Mouse (Mus musculus) gastrocnemius, postnatal 14 days (tissue): ENCODE results near the gene Mettl13. TPM values are rescaled to one million over a fixed set of nuclear protein-coding genes. Genes with fewer than 3 reads are reported as not detected.
A peak's percentile ranks its signal among the peaks of the same experiment; 100 is the strongest.

Experiments used
- DNase-seq: peaks from one replicate; pipeline ENCODE4 v3.0.0; 2021; ENCODE audit warnings: mixed read lengths
- intact Hi-C: fragments of 180-260 bp; cut with DNase I; formaldehyde crosslinking; loops from one replicate; pipeline ENCODE4 v1.15.1; 2025; ENCODE audit warnings: low total_unique reads
- total RNA-seq, 2 experiments: library from RNA; stranded (reverse); gene quantifications; 2 replicates each; pipeline ENCODE4 v1.2.3; 2021

The Mettl13 gene
- total RNA-seq, 2 experiments from 2014 or later = 6.0 TPM

DNA sequence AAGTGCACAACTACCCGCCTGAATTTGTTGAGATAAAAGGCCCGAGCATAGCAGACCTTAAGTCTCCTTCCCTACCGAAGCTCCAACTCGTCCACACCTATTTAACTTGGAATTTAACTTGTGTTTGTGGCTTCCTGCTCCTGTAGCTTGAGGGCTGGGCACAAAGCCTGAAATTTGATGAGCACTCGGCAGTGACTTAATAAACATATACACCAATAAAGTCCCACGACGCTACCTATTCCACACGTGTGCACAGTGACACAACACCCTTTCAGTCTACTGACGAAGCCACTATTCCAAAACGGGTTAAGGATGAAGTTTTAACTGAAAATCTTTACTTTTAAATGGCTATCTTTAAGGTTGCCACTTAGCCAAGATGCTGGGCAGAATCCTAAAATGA lies 744 bp downstream of the Mettl13 start:
- DNase-seq = no peak
- intact Hi-C loops = no loop called here

DNA sequence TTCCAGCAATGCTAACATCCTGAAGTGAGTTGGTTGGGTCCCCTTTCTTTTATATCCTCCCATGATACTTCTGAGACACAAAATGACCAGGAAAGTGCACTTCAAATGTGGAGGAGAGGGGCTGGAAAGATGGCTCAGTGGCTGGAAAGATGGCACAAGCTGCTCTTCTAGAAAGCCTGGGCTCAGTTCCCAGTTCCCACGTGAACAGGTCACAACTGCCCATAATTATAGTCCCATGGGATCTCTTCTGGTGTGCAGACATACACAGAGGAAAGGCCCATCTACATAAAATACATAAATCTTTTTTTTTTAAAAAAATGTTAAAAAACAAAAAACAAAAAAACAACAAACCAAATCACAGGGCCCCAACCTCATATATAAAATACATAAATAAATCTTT lies 5.1 kb downstream of the Mettl13 start:
- no peak for DNase-seq
- intact Hi-C loops = no loop called here

DNA sequence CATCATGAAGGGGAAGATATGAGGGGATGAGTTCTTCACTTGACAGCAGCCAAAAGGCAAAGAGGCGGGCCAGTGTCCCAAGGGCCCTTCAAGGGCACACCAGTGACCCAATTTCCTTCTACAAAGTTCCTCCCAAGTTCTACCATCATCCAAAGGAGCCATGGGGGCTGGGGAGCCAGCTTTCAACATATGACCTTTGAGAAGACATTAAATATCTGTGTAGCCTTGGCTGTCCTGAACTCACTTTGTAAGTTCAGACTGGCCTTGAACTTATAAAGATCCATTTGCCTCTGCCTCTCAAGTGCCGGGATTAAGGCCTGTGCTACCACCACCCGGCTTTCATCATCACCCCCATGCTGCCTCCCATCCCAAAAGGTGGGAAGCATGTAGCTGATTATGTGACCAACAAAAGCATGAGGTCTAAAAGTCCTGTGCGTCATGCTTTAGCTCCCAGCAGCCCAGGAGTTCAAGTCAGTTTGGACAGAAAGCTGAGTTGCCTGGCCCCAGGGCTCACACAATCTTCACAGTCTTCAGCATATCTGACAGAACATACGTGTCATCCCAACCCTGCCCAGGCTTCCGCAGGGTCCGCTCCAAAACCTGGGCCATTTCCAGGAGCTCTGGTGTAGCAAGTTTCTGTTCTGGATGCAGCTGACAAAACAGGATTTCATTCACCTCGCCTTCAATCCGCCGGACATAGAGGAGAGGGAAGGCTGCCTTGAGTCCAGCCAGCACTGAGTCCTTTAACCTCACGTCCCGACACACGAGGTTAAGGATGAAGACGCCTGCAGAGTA lies 14.4 kb downstream of the Mettl13 start:
- no peak for DNase-seq
- intact Hi-C loops = loop anchor here (10.0 kb wide), 1 partner anchor 169 kb away; no protein-coding TSS in a partner anchor

DNA sequence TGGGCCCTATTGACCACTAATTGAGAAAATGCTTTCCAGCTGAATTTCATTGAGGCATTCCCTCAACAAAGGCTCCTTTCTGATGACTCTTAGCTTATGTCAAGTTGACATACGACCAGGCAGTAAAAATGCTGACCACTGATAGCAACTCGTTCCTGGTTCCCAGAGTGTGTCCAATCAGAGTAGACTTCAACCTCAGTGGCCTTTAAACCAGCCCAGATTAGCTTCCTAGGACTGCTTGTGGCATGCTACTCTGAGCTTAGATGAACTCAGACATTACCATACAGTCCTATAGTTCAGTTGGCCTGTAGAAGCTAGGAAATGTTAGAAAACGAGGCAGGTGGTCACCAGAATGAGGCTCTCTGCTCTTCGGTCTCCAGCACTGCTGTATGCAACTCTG lies 16.0 kb downstream of the Mettl13 start:
- intact Hi-C loops = loop anchor here (10.0 kb wide), 1 partner anchor 168 kb away; no protein-coding TSS in a partner anchor
- DNase-seq = no peak

DNA sequence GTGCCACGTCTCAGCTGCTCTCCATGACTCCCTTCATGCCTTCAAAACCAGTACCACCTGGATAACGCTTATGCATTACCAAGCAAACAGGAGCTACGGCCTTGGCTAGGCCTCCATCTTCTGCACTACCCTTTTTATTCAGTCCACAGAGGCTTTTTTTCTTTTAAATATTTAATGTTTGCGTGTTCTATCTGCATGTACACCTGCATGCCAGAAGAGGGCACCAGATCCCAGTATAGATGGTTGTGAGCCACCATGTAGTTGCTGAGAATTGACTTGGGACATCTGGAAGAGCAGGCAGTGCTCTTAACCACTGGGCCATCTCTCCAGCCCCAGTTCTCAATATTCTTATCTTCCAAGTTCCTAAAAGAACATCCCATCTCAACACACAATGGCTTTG lies 16.8 kb downstream of the Mettl13 start:
- intact Hi-C loops = loop anchor here (10.0 kb wide), 1 partner anchor 167 kb away; no protein-coding TSS in a partner anchor

DNA sequence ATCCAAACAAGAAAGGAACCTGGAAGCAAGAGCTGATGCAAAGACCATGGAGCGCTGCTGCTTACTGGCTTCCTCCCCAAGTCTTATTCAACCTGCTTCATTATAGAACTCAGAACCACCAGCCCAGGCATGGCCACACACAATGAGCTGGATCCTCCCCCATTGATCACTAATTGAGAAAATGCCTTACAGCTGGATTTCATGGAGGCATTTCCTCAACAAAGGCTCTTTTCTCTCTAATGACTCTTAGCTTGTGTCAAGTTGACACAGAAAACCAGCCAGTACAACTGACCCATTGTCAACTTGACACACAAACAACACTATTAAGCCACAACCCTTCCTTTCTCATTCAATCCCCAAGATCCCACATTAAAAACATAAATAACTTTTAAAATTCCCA lies 17.7 kb downstream of the Mettl13 start:
- no peak for DNase-seq
- intact Hi-C loops = loop anchor here (10.0 kb wide), 1 partner anchor 166 kb away; no protein-coding TSS in a partner anchor

More for the DNA sequence above, 16.8 kb downstream of the Mettl13 start:
- DNase-seq = no peak

DNA sequence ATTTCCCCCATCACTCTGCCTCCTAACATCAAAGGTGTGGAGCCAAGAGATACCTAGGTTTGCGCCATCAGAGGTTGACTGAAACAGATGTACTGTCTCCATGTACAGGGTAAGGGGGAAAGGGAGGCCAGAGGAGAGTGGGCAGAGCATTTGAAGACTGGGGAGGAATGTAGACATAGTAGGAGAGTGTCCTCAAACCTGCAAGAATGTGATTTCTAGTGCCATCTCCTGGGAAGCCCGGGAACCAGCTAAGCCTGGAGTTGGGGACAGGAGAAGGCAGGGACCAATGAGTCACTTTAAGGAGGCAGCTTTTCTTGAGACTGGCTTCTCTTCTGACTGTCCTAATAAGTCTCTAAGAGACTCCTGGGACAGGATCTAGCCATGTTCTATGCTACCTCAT lies 18.7 kb downstream of the Mettl13 start:
- intact Hi-C loops = loop anchor here (10.0 kb wide), 1 partner anchor 165 kb away; no protein-coding TSS in a partner anchor
- no peak for DNase-seq

DNA sequence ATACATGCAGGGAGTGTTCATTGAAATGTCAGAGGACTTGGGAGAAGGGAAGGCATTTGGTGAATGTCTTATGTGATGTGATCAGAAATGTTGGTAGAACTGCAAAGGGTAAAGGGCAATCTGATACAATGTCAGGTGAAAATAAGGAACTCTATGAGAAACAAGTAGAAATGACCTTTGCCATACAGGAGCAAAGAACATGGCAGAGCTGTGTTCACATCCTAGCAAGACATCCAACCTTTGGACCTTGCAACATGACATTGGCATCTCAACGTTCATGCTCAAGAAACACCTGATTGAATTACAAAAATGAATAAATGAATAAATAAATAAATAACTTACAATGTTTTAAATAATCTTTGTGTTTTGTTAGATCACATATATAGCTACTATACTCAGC lies 33.2 kb downstream of the Mettl13 start:
- no peak for DNase-seq
- intact Hi-C loops = no loop called here

DNA sequence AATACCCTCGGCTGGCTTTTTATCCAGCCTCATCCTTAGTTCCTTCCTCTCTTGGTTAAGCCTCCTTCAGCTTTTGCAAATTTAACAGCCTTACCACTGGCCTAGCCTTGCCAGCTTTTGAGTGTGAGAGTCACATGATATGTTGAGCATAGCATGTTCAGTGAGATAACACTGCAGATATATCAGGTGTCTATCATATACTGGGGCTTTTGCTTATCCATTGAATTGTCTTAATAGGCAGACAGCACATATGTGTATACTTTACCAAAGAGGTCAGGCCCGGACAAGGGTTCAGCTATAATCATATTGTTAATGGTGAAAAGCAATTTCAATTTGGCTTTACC lies 38.4 kb downstream of the Mettl13 start:
- no peak for DNase-seq
- intact Hi-C loops = no loop called here

DNA sequence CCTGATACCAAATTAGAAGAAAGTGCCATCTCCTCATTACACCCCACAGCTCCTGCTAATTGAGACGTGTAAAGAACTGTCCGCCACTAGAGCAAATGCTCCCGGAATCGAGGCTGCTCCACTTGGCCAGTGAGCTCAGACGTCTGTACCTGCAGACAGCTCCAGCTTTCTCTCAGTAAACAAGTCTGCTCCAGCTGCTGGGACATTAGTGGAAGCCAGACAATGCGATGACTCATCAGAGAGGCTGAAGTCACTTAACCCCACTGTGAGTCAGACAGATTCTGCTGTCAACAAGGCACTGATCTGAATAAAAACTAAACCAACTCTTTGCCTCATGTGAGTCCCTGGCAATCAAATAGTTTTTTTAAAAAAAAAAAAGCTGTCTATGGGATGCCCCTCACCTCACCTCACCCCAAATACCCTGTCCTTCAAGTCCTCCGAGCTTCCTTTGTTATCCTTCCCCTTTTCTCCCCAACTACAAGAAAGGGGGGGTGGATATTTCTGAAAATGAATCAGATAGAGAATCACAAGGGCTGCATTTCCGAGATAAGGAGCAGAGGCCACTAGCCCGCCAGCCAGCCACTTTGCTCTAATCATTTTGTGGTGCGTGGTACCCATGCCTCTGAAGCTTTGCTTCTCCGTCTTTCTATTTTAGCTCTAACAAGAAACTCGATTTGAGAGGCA lies 38.9 kb downstream of the Mettl13 start:
- intact Hi-C loops = no loop called here
- peak; percentile 55 for DNase-seq

DNA sequence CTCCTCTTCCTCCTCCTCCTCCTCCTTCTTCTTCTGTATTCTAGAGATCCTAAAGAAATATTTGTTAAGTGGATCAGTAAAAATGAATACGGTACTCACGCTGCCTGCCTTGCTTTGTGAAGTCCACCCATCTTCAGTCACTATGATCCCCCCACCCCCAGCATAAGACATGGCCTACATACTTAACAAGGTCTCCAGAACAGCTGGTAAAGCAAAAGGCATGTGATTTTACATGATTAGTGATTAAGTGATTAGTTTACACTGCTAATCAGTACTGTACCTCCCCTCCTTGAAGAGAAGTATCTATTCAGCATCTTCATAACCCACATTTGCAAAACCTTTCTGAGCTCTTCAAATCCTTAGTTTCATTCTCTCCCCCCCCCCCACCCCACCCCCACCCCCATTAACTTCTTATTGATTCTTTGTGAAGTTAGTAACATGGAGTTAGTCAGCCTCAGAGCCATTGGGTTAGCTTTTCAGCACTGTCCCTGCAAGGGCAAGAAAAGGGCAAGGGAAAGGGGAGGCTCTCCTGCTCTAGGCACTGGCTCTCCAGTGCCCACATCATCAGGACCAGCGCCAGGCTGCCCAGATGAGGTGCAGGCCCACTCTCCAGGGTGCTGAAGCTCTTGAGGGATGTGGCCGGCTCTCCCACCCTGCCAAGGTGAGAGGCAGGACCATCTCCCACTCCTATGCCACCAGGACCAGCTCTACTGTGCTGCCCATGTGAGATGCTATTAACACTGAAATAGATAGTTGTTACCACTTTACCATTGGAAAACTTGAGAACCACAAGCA lies 39.9 kb downstream of the Mettl13 start:
- no peak for DNase-seq
- intact Hi-C loops = no loop called here

DNA sequence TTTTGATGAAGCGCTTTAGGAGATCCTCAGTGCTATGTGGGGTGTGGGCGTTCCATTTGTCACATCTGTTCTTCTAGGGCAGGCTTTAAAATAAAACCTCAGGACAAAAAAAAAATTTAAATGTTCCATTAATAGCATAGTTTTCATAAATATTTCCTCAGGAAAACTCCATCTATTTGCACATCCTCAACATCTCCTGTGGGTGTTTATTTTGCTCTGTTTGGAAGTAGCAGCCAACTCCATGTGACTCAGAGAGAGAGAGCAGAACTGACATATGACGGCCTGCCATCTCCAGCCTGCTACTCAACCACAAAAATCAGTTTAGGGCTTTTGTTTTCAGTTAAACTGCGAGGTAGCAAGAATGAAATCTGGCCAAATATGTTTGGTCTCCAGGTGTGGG lies 41.8 kb downstream of the Mettl13 start:
- no peak for DNase-seq
- intact Hi-C loops = no loop called here

DNA sequence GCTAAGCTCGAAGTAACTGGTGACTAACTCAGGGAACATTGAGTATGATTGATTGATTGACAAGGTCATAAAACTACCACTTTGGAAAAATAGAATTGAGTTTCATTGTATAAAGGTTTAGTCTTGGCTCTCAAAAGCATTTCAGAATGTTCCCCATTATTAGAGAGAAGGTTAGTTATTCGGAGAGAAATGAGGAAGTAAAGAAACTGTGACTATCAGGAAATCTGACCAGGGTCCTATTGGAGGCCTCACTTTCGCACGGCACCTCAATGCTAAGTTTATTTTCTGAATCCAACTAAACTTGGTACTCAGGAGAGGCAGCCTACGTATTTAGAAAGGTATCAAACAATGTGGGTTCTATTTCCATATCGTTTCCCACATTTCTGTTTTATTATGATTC lies 42.7 kb downstream of the Mettl13 start:
- no peak for DNase-seq
- intact Hi-C loops = no loop called here

Other genes starting within 250 kb of the Mettl13 start
- 1 to 10 TPM; 5.0 to 6.3 TPM for gene Dnm3, start 70.5 kb downstream of the Mettl13 start, total RNA-seq
- 10 to 100 TPM; 14.6 to 16.0 TPM for gene Vamp4, start 22.0 kb upstream of the Mettl13 start, total RNA-seq
- 10 to 100 TPM; 13.4 to 14.3 TPM for gene Myoc, start 90.6 kb upstream of the Mettl13 start, total RNA-seq
- not detected for gene Myocos, start 109.7 kb upstream of the Mettl13 start, total RNA-seq
- gene Prrc2c, start 192.0 kb upstream of the Mettl13 start, total RNA-seq = 10 to 100 TPM; 57.9 to 58.5 TPM